Mouse (Mus musculus) heart, adult 2 months (tissue): Measurements from ENCODE around the gene Mecom.

Experiments used
- CTCF ChIP-seq: fragments of 200-600 bp; IDR thresholded peaks from 2 replicates; pipeline ENCODE4 v1.8.1; 2022; ENCODE audit warnings: antibody characterized with exemption, mild to moderate bottlenecking, moderate library complexity
- POLR2A ChIP-seq: fragments of 200-500 bp; IDR thresholded peaks from 2 replicates; pipeline ENCODE4 v1.6.1; 2011; ENCODE audit warnings: mild to moderate bottlenecking, low read depth, low read length, control low read depth; ENCODE audit not compliant: insufficient read depth

GRCm38 (mm10) chr3:30080827-30081226 is 467.0 kb downstream of the Mecom start:
- TF ChIP-seq CTCF (no peak), POLR2A (no peak)
